Mouse (Mus musculus): ENCODE data around the gene Ctrc. TPM values are rescaled to one million over a fixed set of nuclear protein-coding genes. Genes with fewer than 3 reads are reported as not detected.

Gene Ctrc
- polyA plus RNA-seq (2014; fragmentation: Illumina TruSeq; extraction: RNeasy Lipid Tissue Mini Kit (QIAGEN cat#74804); ENCODE audit: low read depth, low replicate concordance) = not detected

DNA sequence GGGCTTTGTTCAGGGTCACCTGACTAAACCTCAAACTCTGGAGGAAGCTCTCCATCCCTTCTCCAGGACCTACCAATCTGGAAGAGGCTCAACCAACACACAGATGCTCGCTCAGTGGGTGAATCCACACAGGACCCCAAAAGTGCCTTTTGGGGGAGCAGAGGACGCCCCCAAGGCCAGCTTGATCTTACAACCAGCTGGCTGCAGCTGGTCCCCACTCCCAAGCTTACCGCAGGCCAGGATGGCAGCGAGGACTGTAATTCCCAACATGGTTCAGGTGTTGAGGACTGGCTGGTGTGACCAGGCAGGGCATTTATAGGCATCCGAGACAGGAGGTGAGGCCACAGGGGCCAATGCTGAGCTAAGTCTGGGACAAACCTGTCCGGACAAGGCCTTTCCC is at the start of gene Ctrc:
Gene Ctrc, minus strand, starts transcription at position 361 of the 400 bp plus-strand sequence.

DNA sequence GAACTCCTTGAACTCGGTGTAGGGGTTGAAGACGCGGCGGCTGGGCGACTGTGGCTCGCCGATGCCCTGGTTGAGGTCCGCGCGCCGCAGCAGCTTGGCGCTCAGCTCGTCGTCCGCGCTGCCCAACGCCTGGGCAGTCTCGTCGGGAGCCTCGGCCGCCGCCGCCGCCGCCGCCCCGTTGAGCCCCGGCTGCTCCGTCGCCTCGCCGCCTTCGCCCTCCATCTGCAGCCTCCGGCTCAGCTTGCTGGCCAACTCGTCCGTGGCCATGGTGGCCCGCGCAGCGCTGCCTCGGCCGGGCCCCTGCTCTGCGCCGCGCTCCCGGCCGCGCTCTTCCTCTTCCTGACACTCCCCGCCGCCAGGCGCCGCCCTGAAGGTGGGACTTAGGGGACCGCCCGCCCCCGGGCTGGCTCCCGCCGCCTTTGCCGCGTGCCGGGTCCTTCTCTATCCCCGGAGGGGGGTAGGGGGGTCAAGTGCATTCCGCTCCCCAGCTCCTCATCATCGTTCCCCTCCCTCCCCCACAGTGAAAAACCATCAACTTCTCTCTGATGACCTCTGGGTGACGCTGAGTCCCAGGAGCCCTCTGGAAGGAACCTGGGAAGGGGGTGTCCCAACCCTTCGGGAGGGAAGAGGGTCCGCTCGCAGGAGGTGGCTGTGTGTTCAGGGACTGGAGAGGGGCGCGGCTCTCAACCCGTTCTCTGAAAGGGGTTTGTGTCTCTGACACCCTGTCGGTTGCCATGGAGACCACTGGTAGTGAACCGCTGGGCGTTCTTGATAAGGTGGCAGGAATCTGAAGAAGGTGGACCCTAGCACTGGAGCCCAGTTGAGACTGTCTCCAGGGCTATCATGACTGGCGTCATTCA is 28.7 kb upstream of the Ctrc start, which contains the start of gene Efhd2:
Gene Efhd2, minus strand, starts transcription at position 320 of the 860 bp plus-strand sequence.

DNA sequence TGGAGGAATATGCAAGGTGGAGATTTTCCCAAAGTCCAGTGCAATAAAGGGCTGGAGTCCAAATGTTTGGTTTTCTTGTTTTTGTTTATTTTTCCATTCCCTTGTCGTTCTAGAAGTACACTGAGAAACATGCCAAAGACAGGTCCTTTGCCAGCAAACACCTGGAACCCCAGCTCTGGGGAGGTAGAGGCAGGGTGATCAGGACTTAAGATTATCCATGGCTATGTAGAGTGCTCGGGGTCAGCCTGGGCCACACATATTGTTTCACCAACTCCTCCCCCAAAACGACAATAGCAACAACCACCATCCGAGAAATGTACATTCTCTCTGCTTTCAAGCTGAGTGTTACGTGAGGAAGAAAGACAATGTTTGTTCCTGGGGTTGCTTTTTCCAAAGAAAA is 20.1 kb downstream of the Ctrc start, which contains the start of gene Cela2a:
Gene Cela2a, minus strand, starts transcription at position 101 of the 400 bp plus-strand sequence.

DNA sequence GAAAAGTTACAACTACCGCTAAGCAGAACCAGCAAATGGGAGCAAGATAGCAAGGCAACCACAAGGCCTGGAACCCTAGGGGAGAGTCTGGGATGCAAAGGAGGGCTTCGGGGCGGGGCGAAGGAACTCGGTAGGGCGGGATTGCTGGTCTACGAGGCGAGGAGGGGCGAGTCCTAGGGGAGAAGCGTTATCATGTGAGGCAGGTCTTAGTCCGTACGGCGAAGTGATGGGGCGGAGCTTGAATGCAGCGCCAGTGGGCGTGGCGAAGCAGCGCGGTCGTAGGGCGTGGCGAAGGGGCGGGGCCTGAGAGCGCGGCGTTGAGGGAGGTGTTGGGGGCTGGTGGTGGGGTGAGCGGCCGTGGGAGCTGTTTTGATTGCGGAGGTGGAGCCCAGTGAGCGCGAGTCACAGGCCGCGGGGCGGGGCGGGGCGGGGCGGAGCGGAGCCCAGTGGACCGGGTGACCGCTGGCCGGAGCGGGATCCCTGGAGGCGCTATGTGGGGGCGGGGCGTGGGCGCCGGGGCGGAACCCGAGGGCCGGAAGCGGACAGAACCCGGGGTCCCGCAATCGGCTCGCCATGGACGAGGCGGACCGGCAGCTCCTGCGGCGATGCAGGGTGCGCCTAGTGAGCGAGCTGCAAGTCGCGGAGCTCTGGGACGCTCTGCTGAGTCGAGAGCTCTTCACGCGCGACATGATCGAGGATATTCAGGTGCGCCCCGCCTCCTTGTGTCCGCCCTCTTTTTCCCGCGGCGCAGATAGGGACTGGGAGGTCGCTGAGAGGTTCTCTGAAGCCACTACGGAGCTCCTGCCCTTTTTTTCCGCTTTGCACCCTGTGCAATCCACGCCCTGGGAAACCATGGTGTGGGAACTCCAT is 52.6 kb downstream of the Ctrc start, which contains the start of gene Casp9:
Gene Casp9, plus strand, starts transcription at position 331 of the 870 bp plus-strand sequence.

DNA sequence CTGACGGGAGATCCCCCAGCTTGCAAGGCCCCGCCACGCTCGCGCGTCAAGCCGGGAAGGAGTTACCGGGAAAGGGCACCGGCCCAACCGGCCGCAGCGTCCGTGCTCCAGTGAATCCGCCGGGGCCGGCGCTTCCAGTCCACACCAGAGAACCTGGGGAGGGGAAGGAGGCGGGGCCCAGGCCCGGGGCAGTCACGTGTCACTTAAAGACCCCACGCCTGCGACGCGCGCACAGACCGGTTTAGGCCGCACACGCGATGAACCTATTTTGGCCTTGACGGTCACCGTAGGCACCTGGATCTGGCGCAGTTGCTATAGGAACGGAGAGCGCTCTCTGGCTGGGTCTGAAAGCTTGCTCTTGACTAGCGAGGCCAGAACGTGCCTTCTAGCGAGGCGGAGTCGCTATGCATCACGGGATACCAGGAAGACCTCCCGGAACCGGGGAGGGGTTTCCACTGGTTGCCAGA is 55.6 kb downstream of the Ctrc start, which contains the start of gene Dnajc16:
Gene Dnajc16, minus strand, starts transcription at position 408 of the 467 bp plus-strand sequence.

Other genes starting within 250 kb of the Ctrc start
- 28.6 TPM for gene Fblim1, start 240.3 kb downstream of the Ctrc start, polyA plus RNA-seq (2014; fragmentation: Illumina TruSeq; extraction: RNeasy Lipid Tissue Mini Kit (QIAGEN cat#74804); ENCODE audit: low read depth, low replicate concordance)
- gene Tmem82, start 227.7 kb downstream of the Ctrc start, polyA plus RNA-seq (2014; fragmentation: Illumina TruSeq; extraction: RNeasy Lipid Tissue Mini Kit (QIAGEN cat#74804); ENCODE audit: low read depth, low replicate concordance) = 0.89 TPM
- gene Slc25a34, start 222.5 kb downstream of the Ctrc start, polyA plus RNA-seq (2014; fragmentation: Illumina TruSeq; extraction: RNeasy Lipid Tissue Mini Kit (QIAGEN cat#74804); ENCODE audit: low read depth, low replicate concordance) = 1.7 TPM
- 35.6 TPM for gene Plekhm2, start 181.5 kb downstream of the Ctrc start, polyA plus RNA-seq (2014; fragmentation: Illumina TruSeq; extraction: RNeasy Lipid Tissue Mini Kit (QIAGEN cat#74804); ENCODE audit: low read depth, low replicate concordance)
- 4.3 TPM for gene Rsc1a1, start 160.8 kb downstream of the Ctrc start, polyA plus RNA-seq (2014; fragmentation: Illumina TruSeq; extraction: RNeasy Lipid Tissue Mini Kit (QIAGEN cat#74804); ENCODE audit: low read depth, low replicate concordance)
- 17.4 TPM for gene Ddi2, start 122.9 kb downstream of the Ctrc start, polyA plus RNA-seq (2014; fragmentation: Illumina TruSeq; extraction: RNeasy Lipid Tissue Mini Kit (QIAGEN cat#74804); ENCODE audit: low read depth, low replicate concordance)
- gene Agmat, start 99.7 kb downstream of the Ctrc start, polyA plus RNA-seq (2014; fragmentation: Illumina TruSeq; extraction: RNeasy Lipid Tissue Mini Kit (QIAGEN cat#74804); ENCODE audit: low read depth, low replicate concordance) = not detected
- gene Dnajc16, start 55.4 kb downstream of the Ctrc start, polyA plus RNA-seq (2014; fragmentation: Illumina TruSeq; extraction: RNeasy Lipid Tissue Mini Kit (QIAGEN cat#74804); ENCODE audit: low read depth, low replicate concordance) = 13.8 TPM
- gene Casp9, start 52.7 kb downstream of the Ctrc start, polyA plus RNA-seq (2014; fragmentation: Illumina TruSeq; extraction: RNeasy Lipid Tissue Mini Kit (QIAGEN cat#74804); ENCODE audit: low read depth, low replicate concordance) = 27.0 TPM
- gene Cela2a, start 20.2 kb downstream of the Ctrc start, polyA plus RNA-seq (2014; fragmentation: Illumina TruSeq; extraction: RNeasy Lipid Tissue Mini Kit (QIAGEN cat#74804); ENCODE audit: low read depth, low replicate concordance) = 1.7 TPM
- gene Efhd2, start 28.6 kb upstream of the Ctrc start, polyA plus RNA-seq (2014; fragmentation: Illumina TruSeq; extraction: RNeasy Lipid Tissue Mini Kit (QIAGEN cat#74804); ENCODE audit: low read depth, low replicate concordance) = 32.8 TPM
- 6.7 TPM for gene Fhad1, start 168.7 kb upstream of the Ctrc start, polyA plus RNA-seq (2014; fragmentation: Illumina TruSeq; extraction: RNeasy Lipid Tissue Mini Kit (QIAGEN cat#74804); ENCODE audit: low read depth, low replicate concordance)
- gene Tmem51, start 237.9 kb upstream of the Ctrc start, polyA plus RNA-seq (2014; fragmentation: Illumina TruSeq; extraction: RNeasy Lipid Tissue Mini Kit (QIAGEN cat#74804); ENCODE audit: low read depth, low replicate concordance) = 89.6 TPM